Mouse (Mus musculus) lung, embryonic 15.5 days (tissue): ENCODE measurements around the gene Ell. TPM values are rescaled to one million over a fixed set of nuclear protein-coding genes. Genes with fewer than 3 reads are reported as not detected.
"Not testable (repeated sequence)": the region's sequence is repeated elsewhere in the genome, so short reads cannot be mapped to it uniquely, and the experiment has no call there.

ENCODE experiments used
- ATAC-seq: fragments of 200-750 bp; cut with Nextera tagmentation; 2 replicates; pipeline ENCODE4 v1.8.0; 2017; ENCODE audit warnings: moderate number of reproducible peaks, borderline replicate concordance; ENCODE audit not compliant: low FRiP score, low TSS enrichment; ENCODE audit errors: extremely low read depth
- H3K27ac ChIP-seq: fragments of 300-500 bp; sonication (generic); 2 replicates; pipeline ENCODE4 v1.5.1; 2015; ENCODE audit warnings: moderate library complexity, mild to moderate bottlenecking, inconsistent platforms
- H3K27me3 ChIP-seq: fragments of 300-500 bp; sonication (generic); 2 replicates; pipeline ENCODE4 v1.6.1; 2015; ENCODE audit warnings: inconsistent platforms
- H3K36me3 ChIP-seq: fragments of 300-500 bp; sonication (generic); 2 replicates; pipeline ENCODE4 v1.6.1; 2015; ENCODE audit warnings: inconsistent platforms
- H3K4me1 ChIP-seq: fragments of 300-500 bp; sonication (generic); 2 replicates; pipeline ENCODE4 v1.6.1; 2015; ENCODE audit warnings: inconsistent platforms
- H3K4me2 ChIP-seq: fragments of 300-500 bp; sonication (generic); 2 replicates; pipeline ENCODE4 v1.6.1; 2015; ENCODE audit warnings: inconsistent platforms, mild to moderate bottlenecking, moderate library complexity
- H3K4me3 ChIP-seq: fragments of 300-500 bp; sonication (generic); 2 replicates; pipeline ENCODE4 v1.5.1; 2015; ENCODE audit warnings: mild to moderate bottlenecking, inconsistent platforms
- H3K9ac ChIP-seq: fragments of 300-500 bp; sonication (generic); 2 replicates; pipeline ENCODE4 v1.6.1; 2015; ENCODE audit warnings: inconsistent platforms
- H3K9me3 ChIP-seq: fragments of 300-500 bp; sonication (generic); 2 replicates; pipeline ENCODE4 v1.6.1; 2016; ENCODE audit warnings: inconsistent platforms
- WGBS: fragments of 180-500 bp; shearing (Covaris S2); methylation state at CpG from one replicate; pipeline ENCODE4 v1.1.7; 2015; 5-methylcytosine and 5-hydroxymethylcytosine counted together
- polyA plus RNA-seq: library from polyadenylated mRNA; unstranded; fragments of >200 nt; fragmentation: Nextera tagmentation; extraction: Ambion mirVana; gene quantifications from 2 replicates; pipeline ENCODE4 v1.2.1, GENCODE M21; 2015

Gene Ell
- polyA plus RNA-seq, 1 experiment from 2014 or later, result 17.5 TPM

GRCm38 (mm10) chr8:70510228-70510915, 28.9 kb upstream of the Ell start, which contains the start of gene Uba52:
Gene Uba52 (minus strand): TSS chr8:70510801.
- Histone ChIP-seq H3K36me3 (peaks cover 30% of the 10 kb centered on the region), H3K4me3 (peak within 1 kb of the TSS; percentile 98), H3K27ac (peak within 1 kb of the TSS; percentile 98), H3K4me2 (peak within 1 kb of the TSS; percentile 73), H3K27me3 (no peaks in the 10 kb centered on the region), H3K9ac (peak within 1 kb of the TSS; percentile 99), H3K4me1 (peaks cover 47% of the 10 kb centered on the region), H3K9me3 (no peaks in the 10 kb centered on the region)
- WGBS, result under 1% methylated on average over 74 of the region's 74 CpGs
- peak; percentile 80 for ATAC-seq

- peak overlapping the region; percentile 99 for H3K9ac ChIP-seq
- not testable (repeated sequence) for H3K27me3 ChIP-seq, ATAC-seq, H3K9me3 ChIP-seq
- peak overlapping the region; percentile 98 for H3K4me3 ChIP-seq
- 73% methylated on average over 6 of the region's 6 CpGs for WGBS
- H3K27ac ChIP-seq, result peak overlapping the region; percentile 98
- H3K4me1 ChIP-seq, result peaks cover 39% of the 10 kb centered on the region
- H3K36me3 ChIP-seq, result peaks cover 38% of the 10 kb centered on the region
- H3K4me2 ChIP-seq, result peak overlapping the region; percentile 73
Observed at GRCm38 (mm10) chr8:70511174-70511573, 28.1 kb upstream of the Ell start.

- Histone ChIP-seq H3K4me3 (peak overlapping the region; percentile 98; the same call in 1 of the 2 replicates), H3K4me2 (peak overlapping the region; percentile 73), H3K9ac (no peak overlapping the region), H3K27ac (no peak overlapping the region), H3K36me3 (peaks cover 42% of the 10 kb centered on the region), H3K4me1 (peaks cover 39% of the 10 kb centered on the region), H3K27me3 (no peaks in the 10 kb centered on the region), H3K9me3 (no peaks in the 10 kb centered on the region)
- no peak for ATAC-seq
- WGBS, result 89% methylated on average over 2 of the region's 2 CpGs
Observed at GRCm38 (mm10) chr8:70511770-70512169, 27.5 kb upstream of the Ell start.

- Histone ChIP-seq H3K27ac (no peak overlapping the region), H3K9me3 (no peaks in the 10 kb centered on the region), H3K4me2 (no peak overlapping the region), H3K27me3 (no peaks in the 10 kb centered on the region), H3K4me1 (peaks cover 34% of the 10 kb centered on the region), H3K36me3 (peaks cover 36% of the 10 kb centered on the region), H3K4me3 (no peak overlapping the region), H3K9ac (no peak overlapping the region)
- no peak for ATAC-seq
- 92% methylated on average over 11 of the region's 11 CpGs for WGBS
Observed at GRCm38 (mm10) chr8:70512253-70512903, 26.9 kb upstream of the Ell start.

- peaks cover 27% of the 10 kb centered on the region for H3K4me1 ChIP-seq
- no peak for ATAC-seq
- H3K27me3 ChIP-seq, result no peaks in the 10 kb centered on the region
- no peak overlapping the region for H3K4me2 ChIP-seq
- H3K9ac ChIP-seq, result no peak overlapping the region
- H3K4me3 ChIP-seq, result no peak overlapping the region
- 44% methylated on average over 2 of the region's 2 CpGs for WGBS
- peaks cover 27% of the 10 kb centered on the region; the same call in 1 of the 2 replicates for H3K36me3 ChIP-seq
- no peaks in the 10 kb centered on the region for H3K9me3 ChIP-seq
- H3K27ac ChIP-seq, result no peak overlapping the region
Observed at GRCm38 (mm10) chr8:70513441-70513840, 25.8 kb upstream of the Ell start.

GRCm38 (mm10) chr8:70517940-70518643, 21.2 kb upstream of the Ell start:
- Histone ChIP-seq H3K27me3 (no peaks in the 10 kb centered on the region), H3K27ac (no peak overlapping the region), H3K9me3 (no peaks in the 10 kb centered on the region), H3K4me1 (peaks cover 10% of the 10 kb centered on the region), H3K9ac (no peak overlapping the region), H3K4me2 (no peak overlapping the region), H3K36me3 (peaks cover 23% of the 10 kb centered on the region; the same call in 1 of the 2 replicates), H3K4me3 (no peak overlapping the region)
- ATAC-seq, result no peak
- WGBS, result 73% methylated on average over 10 of the region's 10 CpGs

GRCm38 (mm10) chr8:70519043-70519442, 20.2 kb upstream of the Ell start:
- Histone ChIP-seq H3K4me1 (peaks cover 14% of the 10 kb centered on the region), H3K4me3 (no peak overlapping the region), H3K9ac (no peak overlapping the region), H3K4me2 (no peak overlapping the region), H3K27me3 (no peaks in the 10 kb centered on the region), H3K9me3 (no peaks in the 10 kb centered on the region), H3K27ac (no peak overlapping the region), H3K36me3 (peaks cover 18% of the 10 kb centered on the region; the same call in 1 of the 2 replicates)
- WGBS, result 84% methylated on average over 6 of the region's 6 CpGs
- no peak for ATAC-seq

- Histone ChIP-seq H3K27me3 (no peaks in the 10 kb centered on the region), H3K4me3 (no peak overlapping the region), H3K36me3 (peaks cover 14% of the 10 kb centered on the region; the same call in 1 of the 2 replicates), H3K9ac (no peak overlapping the region), H3K9me3 (no peaks in the 10 kb centered on the region), H3K27ac (no peak overlapping the region), H3K4me1 (peaks cover 14% of the 10 kb centered on the region), H3K4me2 (no peak overlapping the region)
- WGBS, result 46% methylated on average over 2 of the region's 2 CpGs
- no peak for ATAC-seq
Observed at GRCm38 (mm10) chr8:70519606-70520005, 19.7 kb upstream of the Ell start.

- H3K36me3 ChIP-seq, result no peaks in the 10 kb centered on the region
- peak overlapping the region; percentile 79 for H3K9ac ChIP-seq
- H3K4me1 ChIP-seq, result peaks cover 23% of the 10 kb centered on the region
- H3K9me3 ChIP-seq, result no peaks in the 10 kb centered on the region
- peak; percentile 85 for ATAC-seq
- peak overlapping the region; percentile 81 for H3K4me3 ChIP-seq
- peak overlapping the region; percentile 78 for H3K4me2 ChIP-seq
- peak overlapping the region; percentile 85 for H3K27ac ChIP-seq
- under 1% methylated on average over 50 of the region's 51 CpGs for WGBS
- H3K27me3 ChIP-seq, result no peaks in the 10 kb centered on the region
Observed at GRCm38 (mm10) chr8:70522592-70523403, 16.5 kb upstream of the Ell start.

GRCm38 (mm10) chr8:70527111-70527511, 12.1 kb upstream of the Ell start:
- no peaks in the 10 kb centered on the region for H3K27me3 ChIP-seq
- peak overlapping the region; percentile 88 for H3K4me3 ChIP-seq
- peaks cover 27% of the 10 kb centered on the region for H3K36me3 ChIP-seq
- H3K4me1 ChIP-seq, result peaks cover 38% of the 10 kb centered on the region
- H3K4me2 ChIP-seq, result peak overlapping the region; percentile 75
- ATAC-seq, result no peak
- no peaks in the 10 kb centered on the region for H3K9me3 ChIP-seq
- H3K27ac ChIP-seq, result peak overlapping the region; percentile 54; the same call in 1 of the 2 replicates
- WGBS, result 1% methylated on average over 8 of the region's 8 CpGs
- H3K9ac ChIP-seq, result peak overlapping the region; percentile 96

GRCm38 (mm10) chr8:70527512-70528181, 11.6 kb upstream of the Ell start, which contains the start of the genes Fkbp8 and Kxd1:
Gene Fkbp8 (plus strand): TSS chr8:70527724.
Gene Kxd1 (minus strand): TSS chr8:70527956.
- 0% methylated on average over 44 of the region's 61 CpGs for WGBS

More at GRCm38 (mm10) chr8:70527512-70528181, 11.6 kb upstream of the Ell start, which contains the start of the genes Fkbp8 and Kxd1:
- Histone ChIP-seq H3K27me3 (no peaks in the 10 kb centered on the region), H3K4me2 (peak within 1 kb of the TSS; percentile 75), H3K4me1 (peaks cover 33% of the 10 kb centered on the region), H3K4me3 (peak within 1 kb of the TSS; percentile 88), H3K9me3 (no peaks in the 10 kb centered on the region), H3K9ac (peak within 1 kb of the TSS; percentile 96), H3K27ac (peak within 1 kb of the TSS; percentile 89), H3K36me3 (peaks cover 33% of the 10 kb centered on the region)
- ATAC-seq, result peak; percentile 88
